Mouse (Mus musculus) bone marrow, adult 2 months (tissue): ENCODE data around the gene Nfic.

Experiments
- CTCF ChIP-seq: fragments of 200-500 bp; IDR thresholded peaks from 2 replicates; pipeline ENCODE4 v1.5.1; 2011; ENCODE audit warnings: low read length, control low read depth; ENCODE audit not compliant: control insufficient read depth, insufficient read depth
- POLR2A ChIP-seq: fragments of 200-500 bp; IDR thresholded peaks from 2 replicates; pipeline ENCODE4 v1.6.1; 2011; ENCODE audit warnings: low read depth, mild to moderate bottlenecking, control low read depth, low read length, borderline replicate concordance; ENCODE audit not compliant: control insufficient read depth

GRCm38 (mm10) chr10:81458267-81458666 lies 2.8 kb upstream of the Nfic start:
- no peak for TF ChIP-seq CTCF
- TF ChIP-seq POLR2A = no peak
